ENCODE assay signal across 33 mouse cellular contexts in the genomic region with DNA sequence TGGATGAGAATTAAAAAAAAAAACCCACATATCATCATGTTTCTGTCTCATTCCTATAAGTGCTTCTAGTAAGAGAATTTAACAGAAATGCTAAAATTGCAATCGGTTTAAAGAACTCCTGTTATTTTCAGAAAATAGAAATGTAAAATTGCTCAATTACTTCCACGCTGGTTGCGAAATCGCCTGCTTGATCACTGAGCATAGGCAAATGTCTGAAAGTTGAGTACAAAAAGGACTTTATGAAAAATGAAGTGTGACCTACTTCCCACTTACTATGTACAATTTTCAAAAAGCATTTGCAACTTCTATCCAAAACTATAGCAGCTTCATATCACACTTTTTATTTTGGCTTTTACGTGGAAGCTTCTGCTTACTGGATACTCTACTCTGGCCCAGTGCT. TPM values are rescaled to one million over a fixed set of nuclear protein-coding genes. Genes with fewer than 3 reads are reported as not detected.
DNase-seq lines count a peak whose midpoint lies in the region; TF ChIP-seq lines count a peak whose summit lies in the region.
"Had no signal": no experiment of that assay in that cellular context is flagged by ENCODE, and none has a peak within 500 bp of the region (broad histone marks: within the 10 kb centered on the region; RNA-seq: fewer than 3 reads in every experiment).

No protein-coding gene starts in this region.

- intact Hi-C loops in gastrocnemius, adult 2 months (cut with DNase I): no loop called here
- intact Hi-C loops in gastrocnemius, postnatal 14 days (cut with DNase I; ENCODE audit: low total_unique reads): no loop called here

- peaks cover 28% of the 10 kb centered on the region for H3K4me1 ChIP-seq in bone marrow macrophage, adult 2 months (ENCODE audit: control insufficient read depth, insufficient read depth, low read length)
- H3K4me1 ChIP-seq: embryonic facial prominence, embryonic 10.5 days; forebrain, embryonic 10.5 days; hindbrain, embryonic 12.5 days; kidney, embryonic 15.5 days; liver, embryonic 15.5 days; midbrain, embryonic 15.5 days; neural tube, embryonic 13.5 days had no signal

- TF ChIP-seq POLR2A in bone marrow macrophage, adult 2 months (IDR thresholded peaks at IDR 0.05; ENCODE audit: borderline replicate concordance, low read depth, low read length): no peak

- no peak overlapping the region for H3K4me3 ChIP-seq in gastrocnemius, adult 2 months
- no peak overlapping the region for H3K4me3 ChIP-seq in bone marrow macrophage, adult 2 months (ENCODE audit: insufficient read depth, low read length)
- H3K4me3 ChIP-seq: embryonic facial prominence, embryonic 10.5 days; forebrain, embryonic 10.5 days; hindbrain, embryonic 12.5 days; kidney, embryonic 15.5 days; liver, embryonic 15.5 days; megakaryocyte, embryonic 14.5 days; midbrain, embryonic 15.5 days; neural tube, embryonic 13.5 days had no signal

- no peak for DNase-seq in gastrocnemius, adult 2 months
- DNase-seq in gastrocnemius, postnatal 14 days: no peak
- DNase-seq in 416B (ENCODE audit: low read depth): peak; percentile 68
- peak; percentile 52 for DNase-seq in lung, postnatal 36 days
- DNase-seq in left cerebral cortex, adult 8-10 months (ENCODE audit: low spot score in 2 of 2): no peak
- DNase-seq in right cerebral cortex, adult 18-20 months: no peak
- DNase-seq in frontal cortex, postnatal 25 days (ENCODE audit: low spot score in 2 of 2): no peak
- DNase-seq: adrenal gland, adult 8-10 months; cerebellum, adult 9-10 months; heart, adult 11 months; kidney, adult 11 months; kidney, postnatal 36 days; right cerebral cortex, postnatal 4 days; thymus, adult 18-20 months; thymus, postnatal 36 days had no signal

- 0 out of 2 replicates have a peak overlapping the region, but pooled peaks have one; percentile 12 for H3K27ac ChIP-seq in gastrocnemius, adult 2 months
- peak overlapping the region; percentile 66 for H3K27ac ChIP-seq in bone marrow macrophage, adult 2 months (ENCODE audit: insufficient read depth, low read depth, low read length)
- H3K27ac ChIP-seq: embryonic facial prominence, embryonic 10.5 days; forebrain, embryonic 10.5 days; hindbrain, embryonic 12.5 days; kidney, embryonic 15.5 days; liver, embryonic 15.5 days; midbrain, embryonic 15.5 days; neural tube, embryonic 13.5 days had no signal

- no peak for TF ChIP-seq CTCF in gastrocnemius, adult 2 months (IDR thresholded peaks at IDR 0.05)
- TF ChIP-seq CTCF in bone marrow macrophage, adult 2 months (IDR thresholded peaks at IDR 0.05; ENCODE audit: low read depth, low read length): no peak

RNA-seq across cellular contexts. Expression of gene Cmpk1, which starts 16.3 kb away (rescaled TPM):
- total RNA-seq in gastrocnemius, adult 2 months (2021): 10 to 100 TPM; 18.3 to 24.0 TPM
- total RNA-seq in gastrocnemius, postnatal 14 days (2021): 10 to 100 TPM; 24.5 to 26.9 TPM
- polyA plus RNA-seq in bone marrow macrophage, adult 2 months (2012; ENCODE audit: insufficient read depth, insufficient read length, missing spikeins): 143 and 149 TPM in 2 replicates
- total RNA-seq in left cerebral cortex, adult 8-10 months (2022): 10 to 100 TPM; 65.7 to 72.1 (median 70.6) TPM

RNA-seq across cellular contexts. Expression of gene Stil, which starts 29.2 kb away (rescaled TPM):
- total RNA-seq in gastrocnemius, adult 2 months (2021): under 1 TPM; 0.06 to 0.13 TPM
- total RNA-seq in gastrocnemius, postnatal 14 days (2021): under 1 TPM; 0.84 to 0.86 TPM
- polyA plus RNA-seq in bone marrow macrophage, adult 2 months (2012; ENCODE audit: insufficient read depth, insufficient read length, missing spikeins): 8.1 and 9.5 TPM in 2 replicates
- total RNA-seq in left cerebral cortex, adult 8-10 months (2022): 1 to 10 TPM in 2 of 4 experiments, under 1 TPM in 2; 0.43 to 1.5 (median 0.85) TPM

RNA-seq across cellular contexts. Expression of gene Foxe3, which starts 44.9 kb away (rescaled TPM):
- not detected for total RNA-seq in gastrocnemius, adult 2 months (2021)
- total RNA-seq in gastrocnemius, postnatal 14 days (2021): not detected
- not detected in 2 replicates for polyA plus RNA-seq in bone marrow macrophage, adult 2 months (2012; ENCODE audit: insufficient read depth, insufficient read length, missing spikeins)
- total RNA-seq in left cerebral cortex, adult 8-10 months (2022): not detected
- total RNA-seq: CH12.LX; G1E; heart, postnatal 25 days; left cerebral cortex, adult 18-20 months; left cerebral cortex, postnatal 36 days had no signal
- polyA plus RNA-seq: forebrain, embryonic 16.5 days; G1E; heart, embryonic 14.5 days; hindbrain, embryonic 12.5 days; kidney, embryonic 15.5 days; limb, embryonic 14.5 days; liver, embryonic 15.5 days; neural tube, embryonic 13.5 days; stomach, embryonic 16.5 days had no signal

Comparison
In these comparisons a context has a peak if more than half of its experiments do, and no peak if none do; other contexts are left out.
1. DNase-seq: peak in 416B (single experiment) and lung, postnatal 36 days (single experiment); none in gastrocnemius, adult 2 months (single experiment), gastrocnemius, postnatal 14 days (single experiment), left cerebral cortex, adult 8-10 months (0 of 2), right cerebral cortex, adult 18-20 months (single experiment) and frontal cortex, postnatal 25 days (0 of 2).